Mouse (Mus musculus) cerebellum, postnatal 4 days (tissue): Measurements from ENCODE around the gene Cenpj.

Source experiments
- DNase-seq, 2 experiments: peaks; one replicate each; pipeline ENCODE4 v3.0.0; 2022; ENCODE audit warnings: low spot score in 2 of 2, mixed read lengths in 1 of 2

Gene Cenpj

GRCm38 (mm10) chr14:56575416-56575815, at the start of gene Cenpj, which contains the start of gene Parp4:
Gene Cenpj (minus strand): TSS chr14:56575425.
Gene Parp4 (plus strand): TSS chr14:56575619.
- peak in 1 of 2 experiments; percentile 30 for DNase-seq

GRCm38 (mm10) chr14:56620425-56620824, 45.2 kb upstream of the Cenpj start:
- no peak for DNase-seq

GRCm38 (mm10) chr14:56617470-56617869, 42.2 kb upstream of the Cenpj start:
- no peak for DNase-seq

- no peak for DNase-seq
Measured at GRCm38 (mm10) chr14:56613212-56613611, 38.0 kb upstream of the Cenpj start.

GRCm38 (mm10) chr14:56605136-56605535, 29.9 kb upstream of the Cenpj start:
- no peak for DNase-seq

- DNase-seq, result no peak
Measured at GRCm38 (mm10) chr14:56604438-56604837, 29.2 kb upstream of the Cenpj start.

- no peak for DNase-seq
Measured at GRCm38 (mm10) chr14:56602069-56602468, 26.8 kb upstream of the Cenpj start.

GRCm38 (mm10) chr14:56598759-56599158, 23.5 kb upstream of the Cenpj start:
- DNase-seq, result peak in 1 of 2 experiments; percentile 33

GRCm38 (mm10) chr14:56594811-56595210, 19.6 kb upstream of the Cenpj start:
- DNase-seq, result no peak

GRCm38 (mm10) chr14:56592191-56592590, 17.0 kb upstream of the Cenpj start:
- DNase-seq, result no peak

- DNase-seq, result no peak
Measured at GRCm38 (mm10) chr14:56582294-56582693, 7.1 kb upstream of the Cenpj start.

- DNase-seq, result no peak
Measured at GRCm38 (mm10) chr14:56581117-56581516, 5.9 kb upstream of the Cenpj start.

GRCm38 (mm10) chr14:56579011-56579410, 3.8 kb upstream of the Cenpj start:
- no peak for DNase-seq

- no peak for DNase-seq
Measured at GRCm38 (mm10) chr14:56575969-56576901, 1.0 kb upstream of the Cenpj start.

GRCm38 (mm10) chr14:56572546-56572945, 2.7 kb downstream of the Cenpj start:
- DNase-seq, result no peak

- DNase-seq, result peak; percentile 84 to 93
Measured at GRCm38 (mm10) chr14:56571310-56572093, 3.7 kb downstream of the Cenpj start.

- DNase-seq, result no peak
Measured at GRCm38 (mm10) chr14:56569041-56569440, 6.2 kb downstream of the Cenpj start.

- no peak for DNase-seq
Measured at GRCm38 (mm10) chr14:56567476-56567875, 7.7 kb downstream of the Cenpj start.

- no peak for DNase-seq
Measured at GRCm38 (mm10) chr14:56559134-56559533, 16.1 kb downstream of the Cenpj start.

GRCm38 (mm10) chr14:56554716-56555115, 20.5 kb downstream of the Cenpj start:
- no peak for DNase-seq

- no peak for DNase-seq
Measured at GRCm38 (mm10) chr14:56553331-56553730, 21.9 kb downstream of the Cenpj start.

GRCm38 (mm10) chr14:56552924-56553323, 22.3 kb downstream of the Cenpj start:
- no peak for DNase-seq
